Comparison of ENCODE assay signal across 13 mouse cellular contexts in the genomic region with DNA sequence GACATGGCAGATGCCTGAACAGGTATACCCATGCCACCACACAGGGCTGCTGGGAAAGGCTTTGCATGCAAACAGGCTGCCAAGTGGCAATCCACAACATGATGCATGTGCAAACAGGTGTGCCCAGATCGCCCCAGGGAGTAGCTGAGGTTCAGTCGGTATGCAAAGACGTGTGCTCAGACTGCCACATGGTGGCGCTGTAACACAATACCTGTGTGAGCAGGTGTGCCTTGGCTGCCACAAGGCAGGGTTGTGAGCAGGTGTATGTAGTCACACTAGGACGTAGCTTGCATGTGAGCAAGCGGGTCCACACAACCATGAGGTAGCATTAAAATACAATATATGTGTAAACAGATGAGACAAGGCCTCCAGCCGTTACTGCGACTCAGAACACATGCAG. TPM values are rescaled to one million over a fixed set of nuclear protein-coding genes. Genes with fewer than 3 reads are reported as not detected.
A peak's percentile ranks its signal among the peaks of the same experiment; 100 is the strongest.
DNase-seq lines count a peak whose midpoint lies in the region; ATAC-seq and TF ChIP-seq lines count a peak whose summit lies in the region.
"Had no signal": no experiment of that assay in that cellular context is flagged by ENCODE, and none has a peak within 500 bp of the region (broad histone marks: within the 10 kb centered on the region; RNA-seq: fewer than 3 reads in every experiment).

No protein-coding gene starts in this region.

- WGBS in cerebellum, adult 2 months = 51% methylated on average over 8 of the region's 8 CpGs
- WGBS in stomach, postnatal 0 days = 44% methylated on average over 8 of the region's 8 CpGs

- ATAC-seq in stomach, postnatal 0 days (ENCODE audit: low FRiP score, low TSS enrichment) = peak; percentile 38
- ATAC-seq: forebrain, embryonic 14.5 days; midbrain, embryonic 15.5 days had no signal

- no peak for TF ChIP-seq EP300 in stomach, postnatal 0 days (optimal IDR thresholded peaks at IDR 0.05)

- no peak overlapping the region for H3K4me3 ChIP-seq in cerebellum, adult 2 months (replicated peaks; ENCODE audit: insufficient read depth, low read depth, low read length)
- H3K4me3 ChIP-seq in stomach, postnatal 0 days (ENCODE audit: low read depth, low read length) = no peak overlapping the region
- H3K4me3 ChIP-seq: limb, embryonic 15.5 days; midbrain, embryonic 15.5 days had no signal

- H3K9ac ChIP-seq in stomach, postnatal 0 days (ENCODE audit: low read length) = no peak overlapping the region
- H3K9ac ChIP-seq: limb, embryonic 15.5 days; midbrain, embryonic 15.5 days had no signal

- H3K4me1 ChIP-seq in cerebellum, adult 2 months (ENCODE audit: control insufficient read depth, insufficient read depth, low read length) = no peaks in the 10 kb centered on the region
- H3K4me1 ChIP-seq in stomach, postnatal 0 days (replicated peaks; ENCODE audit: control insufficient read depth, insufficient read depth) = no peaks in the 10 kb centered on the region
- H3K4me1 ChIP-seq: midbrain, embryonic 15.5 days had no signal

- DNase-seq in cerebellum, adult 2 months = no peak
- DNase-seq in cerebellum, adult 8-10 months = no peak
- peak; percentile 28 to 53 for DNase-seq in kidney, postnatal 25 days
- no peak for DNase-seq in kidney, postnatal 14 days
- DNase-seq in urinary bladder, postnatal 14 days (ENCODE audit: low spot score) = peak; percentile 33
- DNase-seq in urinary bladder, postnatal 25 days (ENCODE audit: low spot score) = no peak
- peak; percentile 67 for DNase-seq in stomach, postnatal 0 days (ENCODE audit: low spot score)
- DNase-seq in Muller cell, postnatal 12 days (ENCODE audit: inconsistent ontology term) = no peak
- DNase-seq: adrenal gland, postnatal 10 days; heart, adult 18-20 months had no signal

- no peak overlapping the region for H3K4me2 ChIP-seq in stomach, postnatal 0 days (replicated peaks; ENCODE audit: low read depth)
- H3K4me2 ChIP-seq: limb, embryonic 15.5 days; midbrain, embryonic 15.5 days had no signal

- H3K9me3 ChIP-seq in stomach, postnatal 0 days (ENCODE audit: control insufficient read depth, low read length) = no peaks in the 10 kb centered on the region
- H3K9me3 ChIP-seq: limb, embryonic 15.5 days; midbrain, embryonic 15.5 days had no signal

- TF ChIP-seq POLR2A in cerebellum, adult 2 months (IDR thresholded peaks at IDR 0.05; ENCODE audit: borderline replicate concordance, insufficient read depth, low read length) = no peak

- peak; percentile 52 for TF ChIP-seq CTCF in cerebellum, adult 2 months (IDR thresholded peaks at IDR 0.05; ENCODE audit: borderline replicate concordance, insufficient read depth, low read depth, low read length)
- peak; percentile 77 for TF ChIP-seq CTCF in stomach, postnatal 0 days (IDR thresholded peaks at IDR 0.05; ENCODE audit: low read depth)

- no peaks in the 10 kb centered on the region for H3K27me3 ChIP-seq in cerebellum, adult 2 months (ENCODE audit: control insufficient read depth, insufficient read depth, low read length)
- H3K27me3 ChIP-seq in stomach, postnatal 0 days (ENCODE audit: control insufficient read depth, insufficient read depth, low read length) = no peaks in the 10 kb centered on the region
- H3K27me3 ChIP-seq: limb, embryonic 15.5 days; midbrain, embryonic 15.5 days had no signal

- no peaks in the 10 kb centered on the region for H3K36me3 ChIP-seq in stomach, postnatal 0 days (ENCODE audit: control insufficient read depth, insufficient read depth, low read length)
- H3K36me3 ChIP-seq: limb, embryonic 15.5 days; midbrain, embryonic 15.5 days had no signal

- H3K27ac ChIP-seq in cerebellum, adult 2 months (ENCODE audit: insufficient read depth, low read length) = no peak overlapping the region
- H3K27ac ChIP-seq in stomach, postnatal 0 days (replicated peaks) = no peak overlapping the region
- H3K27ac ChIP-seq: limb, embryonic 15.5 days; midbrain, embryonic 15.5 days had no signal

RNA-seq across cellular contexts. Expression of a gene that starts 34.0 kb away (rescaled TPM):
- 17.7 and 18.8 TPM in 2 replicates for polyA plus RNA-seq in cerebellum, adult 2 months (2012; rRNA removed)
- polyA plus RNA-seq in stomach, postnatal 0 days (2015; fragmentation: Nextera tagmentation; extraction: Ambion mirVana) = 13.9 and 17.9 TPM in 2 replicates

Comparison
In these comparisons a context has a peak if more than half of its experiments do, and no peak if none do; other contexts are left out.
1. DNase-seq: peak in kidney, postnatal 25 days (2 of 2), urinary bladder, postnatal 14 days (single experiment) and stomach, postnatal 0 days (single experiment); none in cerebellum, adult 2 months (0 of 2), cerebellum, adult 8-10 months (single experiment), kidney, postnatal 14 days (single experiment), urinary bladder, postnatal 25 days (single experiment) and Muller cell, postnatal 12 days (single experiment).